Mouse (Mus musculus): ENCODE results near the gene Acad11. TPM values are rescaled to one million over a fixed set of nuclear protein-coding genes. Genes with fewer than 3 reads are reported as not detected.

Acad11 gene
- polyA plus RNA-seq, 1 experiment = 28.1 TPM

- no peak for DNase-seq
- no peak for TF ChIP-seq CTCF (IDR thresholded peaks at IDR 0.05; ENCODE audit: borderline replicate concordance, insufficient read depth, low read depth, low read length)
- Histone ChIP-seq H3K27me3 (ENCODE audit: control insufficient read depth, insufficient read depth, low read length) (no peaks in the 10 kb centered on the region), H3K27ac (ENCODE audit: insufficient read depth, low read length) (no peak overlapping the region), H3K4me3 (replicated peaks; ENCODE audit: insufficient read depth, low read depth, low read length) (no peak overlapping the region), H3K4me1 (ENCODE audit: control insufficient read depth, insufficient read depth, low read length) (no peaks in the 10 kb centered on the region)
- WGBS = 97% methylated on average over 10 of the region's 10 CpGs
Observed at GRCm38 (mm10) chr9:104169986-104170385, 106.8 kb downstream of the Acad11 start.

GRCm38 (mm10) chr9:104171651-104172050 is 108.5 kb downstream of the Acad11 start:
- no peak for TF ChIP-seq CTCF (IDR thresholded peaks at IDR 0.05; ENCODE audit: borderline replicate concordance, insufficient read depth, low read depth, low read length)
- no peak for TF ChIP-seq POLR2A (IDR thresholded peaks at IDR 0.05; ENCODE audit: borderline replicate concordance, insufficient read depth, low read length)
- no peak for DNase-seq
- H3K4me1 ChIP-seq (ENCODE audit: control insufficient read depth, insufficient read depth, low read length) = no peaks in the 10 kb centered on the region
- WGBS = 94% methylated on average over 6 of the region's 6 CpGs
- no peaks in the 10 kb centered on the region for H3K27me3 ChIP-seq (ENCODE audit: control insufficient read depth, insufficient read depth, low read length)
- H3K27ac ChIP-seq (ENCODE audit: insufficient read depth, low read length) = no peak overlapping the region
- no peak overlapping the region for H3K4me3 ChIP-seq (replicated peaks; ENCODE audit: insufficient read depth, low read depth, low read length)

GRCm38 (mm10) chr9:104172342-104172741 is 109.2 kb downstream of the Acad11 start:
- no peaks in the 10 kb centered on the region for H3K27me3 ChIP-seq (ENCODE audit: control insufficient read depth, insufficient read depth, low read length)
- H3K27ac ChIP-seq (ENCODE audit: insufficient read depth, low read length) = no peak overlapping the region
- TF ChIP-seq POLR2A (IDR thresholded peaks at IDR 0.05; ENCODE audit: borderline replicate concordance, insufficient read depth, low read length) = no peak
- no peak for TF ChIP-seq CTCF (IDR thresholded peaks at IDR 0.05; ENCODE audit: borderline replicate concordance, insufficient read depth, low read depth, low read length)

More at GRCm38 (mm10) chr9:104172342-104172741, 109.2 kb downstream of the Acad11 start:
- no peaks in the 10 kb centered on the region for H3K4me1 ChIP-seq (ENCODE audit: control insufficient read depth, insufficient read depth, low read length)
- H3K4me3 ChIP-seq (replicated peaks; ENCODE audit: insufficient read depth, low read depth, low read length) = no peak overlapping the region
- WGBS = 96% methylated on average over 6 of the region's 6 CpGs
- no peak for DNase-seq

Other genes starting within 250 kb of the Acad11 start
- gene Nphp3, start 60.8 kb upstream of the Acad11 start, polyA plus RNA-seq (2012; rRNA removed) = 12.2 and 12.4 TPM in 2 replicates
- gene Gm28305, start 22.7 kb upstream of the Acad11 start, polyA plus RNA-seq (2012; rRNA removed) = not detected in 2 replicates
- gene Uba5, start 243 bp upstream of the Acad11 start, polyA plus RNA-seq (2012; rRNA removed) = 52.3 and 55.2 TPM in 2 replicates
- gene Ackr4, start 63.6 kb downstream of the Acad11 start, polyA plus RNA-seq (2012; rRNA removed) = 2.8 and 4.2 TPM in 2 replicates
- 61.5 and 65.6 TPM in 2 replicates for gene Dnajc13, start 199.6 kb downstream of the Acad11 start, polyA plus RNA-seq (2012; rRNA removed)

All from cerebellum, adult 2 months (tissue).